Mouse (Mus musculus) lung, postnatal 14 days (tissue): ENCODE results near the gene Aldoart2.
"Not testable (repeated sequence)": the region's sequence is repeated elsewhere in the genome, so short reads cannot be mapped to it uniquely, and the experiment has no call there.

Experiments used
- DNase-seq: peaks from one replicate; pipeline ENCODE4 v3.0.0; 2021

The Aldoart2 gene

DNA sequence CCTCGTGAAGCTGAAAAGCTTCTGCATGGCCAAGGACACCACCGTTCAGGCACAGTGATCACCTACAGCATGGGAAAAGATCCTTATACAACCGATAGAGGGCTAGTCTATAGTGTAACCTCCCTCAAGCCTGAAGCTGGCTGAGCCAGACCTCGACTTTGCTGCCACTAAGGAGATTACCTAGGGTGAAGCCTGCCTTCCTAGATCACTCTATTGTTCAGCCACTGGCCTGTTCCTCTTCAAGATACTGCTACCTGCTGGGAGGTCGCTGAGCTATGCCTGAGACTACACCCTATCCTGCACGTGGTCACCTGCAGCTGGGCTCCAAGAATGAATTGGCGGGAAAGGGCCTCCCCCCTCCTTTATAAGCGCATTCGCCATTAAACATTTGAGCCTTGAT lies 21.9 kb downstream of the Aldoart2 start:
- DNase-seq = not testable (repeated sequence)

DNA sequence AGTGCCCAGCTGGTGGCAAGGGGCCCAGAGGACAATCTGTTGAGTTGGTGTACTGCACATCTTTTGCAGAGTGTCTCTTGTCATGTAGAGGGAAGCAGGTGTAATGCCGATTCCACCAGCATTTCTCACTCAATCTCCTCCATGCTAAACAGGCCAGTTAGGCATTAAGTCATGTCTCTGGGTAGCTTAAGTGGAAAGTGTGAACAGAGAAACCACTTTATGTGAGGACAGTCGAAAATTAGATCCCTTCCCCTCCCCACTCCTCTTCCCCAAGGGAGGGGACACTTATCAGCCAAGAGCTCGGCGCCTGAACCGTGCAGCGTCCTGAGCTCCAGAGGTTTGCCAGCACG lies 33.5 kb downstream of the Aldoart2 start:
- no peak for DNase-seq

DNA sequence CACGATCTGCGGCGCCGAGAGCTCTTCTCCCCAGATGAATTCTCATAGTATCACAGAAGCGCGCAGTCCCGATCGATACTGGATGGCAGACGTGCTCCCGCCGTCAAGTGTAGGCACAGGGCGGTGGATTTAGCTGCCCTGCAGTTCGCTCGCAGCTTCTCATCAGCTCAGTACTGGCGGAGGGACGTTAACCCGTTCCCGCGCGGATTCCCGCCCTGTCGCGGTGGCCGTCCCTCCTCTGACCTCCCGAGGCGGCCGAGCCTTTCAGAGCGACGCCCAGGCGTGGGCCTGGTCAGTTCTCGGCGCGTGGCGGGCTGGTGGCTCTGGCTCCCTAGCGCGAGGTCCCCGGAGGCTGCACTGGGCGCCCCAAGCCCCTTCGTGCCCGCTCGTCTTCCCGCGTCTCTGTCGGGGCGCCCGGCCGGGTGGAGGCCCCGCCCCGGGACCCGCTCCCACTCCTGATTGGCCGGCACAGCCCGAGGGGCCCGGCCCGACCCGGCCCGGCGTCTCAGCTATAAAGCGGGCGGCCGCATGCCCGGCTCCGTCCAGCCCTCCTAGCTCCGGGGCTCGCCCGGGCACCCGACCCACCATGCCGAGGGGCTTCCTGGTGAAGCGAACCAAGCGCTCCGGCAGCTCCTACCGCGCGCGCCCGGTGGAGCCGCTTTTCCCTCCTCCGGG lies 34.0 kb downstream of the Aldoart2 start, which contains the start of gene Insm2:
Gene Insm2, plus strand, starts transcription at position 541 of the 675 bp plus-strand sequence.
- no peak for DNase-seq

DNA sequence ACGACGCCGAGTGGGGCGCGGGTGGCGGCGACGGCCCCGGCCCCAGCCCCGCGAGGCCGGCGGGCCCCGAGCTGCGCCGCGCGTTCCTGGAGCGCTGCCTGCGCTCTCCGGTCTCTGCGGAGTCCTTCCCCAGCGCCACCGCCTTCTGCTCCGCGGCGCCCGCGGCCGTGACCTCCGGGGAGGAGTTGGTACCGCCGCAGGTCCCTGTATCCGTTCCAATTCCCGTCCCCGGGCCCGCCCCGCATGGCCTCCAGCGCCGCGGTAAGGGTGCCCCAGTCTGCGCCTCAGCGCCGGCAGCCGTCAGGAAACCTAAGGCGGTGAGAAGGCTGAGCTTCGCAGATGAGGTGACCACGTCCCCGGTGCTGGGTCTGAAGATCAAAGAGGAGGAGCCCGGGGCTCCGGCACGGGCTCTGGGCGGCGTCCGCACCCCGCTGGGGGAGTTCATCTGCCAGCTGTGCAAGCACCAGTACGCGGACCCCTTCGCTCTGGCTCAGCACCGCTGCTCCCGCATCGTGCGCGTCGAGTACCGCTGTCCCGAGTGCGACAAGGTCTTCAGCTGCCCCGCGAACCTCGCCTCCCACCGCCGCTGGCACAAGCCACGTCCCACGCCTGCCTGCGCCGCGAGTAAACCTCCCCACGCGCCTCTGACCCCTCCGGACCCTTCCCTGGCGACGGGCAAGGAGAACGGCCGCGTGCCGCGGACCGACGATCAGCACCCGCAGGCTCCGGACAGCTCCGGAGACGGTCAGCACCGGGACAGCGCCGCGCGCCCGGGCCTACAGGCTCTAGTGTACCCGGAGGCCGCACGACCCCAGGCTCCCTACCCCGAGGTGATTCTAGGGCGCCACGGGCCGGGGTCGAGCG lies 34.8 kb downstream of the Aldoart2 start:
- peak; percentile 66 for DNase-seq

DNA sequence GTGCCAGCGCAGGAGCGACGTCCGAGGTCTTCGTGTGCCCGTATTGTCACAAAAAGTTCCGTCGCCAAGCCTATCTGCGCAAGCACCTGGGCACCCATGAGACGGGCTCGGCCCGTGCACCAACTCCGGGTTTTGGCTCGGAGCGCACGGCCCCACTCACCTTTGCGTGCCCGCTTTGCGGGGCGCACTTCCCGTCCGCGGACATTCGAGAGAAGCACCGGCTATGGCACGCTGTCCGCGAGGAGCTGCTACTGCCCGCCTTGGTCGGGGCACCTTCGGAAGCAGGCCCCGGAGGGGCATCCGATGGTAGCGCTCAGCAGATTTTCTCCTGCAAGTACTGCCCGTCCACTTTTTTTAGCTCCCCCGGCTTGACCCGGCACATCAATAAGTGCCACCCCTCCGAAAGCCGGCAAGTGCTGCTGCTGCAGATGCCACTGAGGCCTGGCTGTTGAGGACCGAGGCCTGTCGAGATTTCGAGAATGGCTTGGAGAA lies 35.5 kb downstream of the Aldoart2 start:
- no peak for DNase-seq

DNA sequence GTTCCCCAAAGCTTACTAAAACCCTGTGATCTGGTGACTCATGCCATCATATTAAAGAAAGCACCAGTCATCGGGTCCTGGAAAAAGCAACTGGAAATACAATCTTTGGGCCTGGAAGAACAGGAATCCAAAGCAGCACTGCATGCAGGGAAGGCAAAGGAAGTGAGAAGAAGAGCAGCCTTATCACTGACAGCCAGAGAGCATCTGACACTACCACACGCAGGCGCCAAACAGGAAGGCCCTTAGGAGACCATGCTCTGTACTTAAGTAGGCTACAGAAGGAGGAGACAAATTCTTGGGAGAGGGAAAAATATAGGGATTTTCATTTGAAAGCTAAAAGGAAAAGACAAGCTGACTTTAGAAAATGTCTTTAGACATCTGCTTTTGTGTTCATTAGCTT lies 39.4 kb downstream of the Aldoart2 start:
- no peak for DNase-seq

DNA sequence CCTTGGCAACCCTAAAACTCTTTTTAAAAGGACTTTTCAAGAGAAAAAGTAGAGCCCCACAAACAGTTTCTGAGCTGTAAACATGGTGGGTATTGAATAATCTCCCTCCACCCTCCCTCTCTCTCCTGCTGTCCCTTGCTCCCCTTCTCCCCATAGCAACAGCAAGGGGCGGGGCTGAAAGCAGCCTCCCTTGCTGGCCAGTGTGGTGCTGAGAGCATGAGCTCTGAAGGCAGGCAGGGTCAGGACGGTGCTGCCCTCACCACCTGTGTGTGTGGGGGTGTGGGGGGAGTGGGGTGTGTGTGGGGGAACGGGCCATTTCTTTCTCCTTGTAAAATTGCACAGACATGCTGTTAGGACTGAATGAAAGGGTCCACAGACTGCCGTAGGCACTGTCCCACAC lies 42.9 kb downstream of the Aldoart2 start:
- DNase-seq = no peak

DNA sequence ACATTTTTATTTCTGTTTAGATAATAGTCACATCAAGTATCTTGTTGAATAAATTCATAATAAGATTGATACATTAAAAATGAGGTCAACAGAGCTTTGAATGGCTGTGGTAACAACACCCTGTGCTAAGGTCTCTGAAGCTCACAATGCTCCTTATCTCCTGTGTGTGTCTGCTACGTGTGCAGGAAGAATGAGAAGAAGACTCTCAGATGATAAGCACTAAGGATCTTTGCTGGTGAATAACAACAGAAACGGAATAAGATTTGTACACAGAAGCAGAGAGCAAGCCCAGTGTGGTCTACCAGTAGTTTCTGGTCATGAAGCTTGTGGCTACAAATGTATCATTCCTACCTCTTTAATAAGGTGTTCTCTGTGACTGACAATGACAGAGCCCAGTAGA lies 45.8 kb downstream of the Aldoart2 start:
- DNase-seq = no peak
